Mouse (Mus musculus): ENCODE results near the gene Neb.
"Not testable (repeated sequence)": the region's sequence is repeated elsewhere in the genome, so short reads cannot be mapped to it uniquely, and the experiment has no call there.

Neb gene

GRCm38 (mm10) chr2:52176537-52176936 lies 201.7 kb downstream of the Neb start:
- DNase-seq, result no peak

GRCm38 (mm10) chr2:52174951-52175350 lies 203.3 kb downstream of the Neb start:
- no peak for DNase-seq

GRCm38 (mm10) chr2:52169243-52170005 lies 208.8 kb downstream of the Neb start:
- no peak for DNase-seq

GRCm38 (mm10) chr2:52153064-52153463 lies 225.2 kb downstream of the Neb start:
- DNase-seq, result no peak

GRCm38 (mm10) chr2:52133351-52133750 lies 244.9 kb downstream of the Neb start:
- no peak for DNase-seq

- DNase-seq, result not testable (repeated sequence)
These were observed 246.9 kb downstream of the Neb start for GRCm38 (mm10) chr2:52131370-52131769.

- DNase-seq, result no peak
These were observed 264.2 kb downstream of the Neb start for GRCm38 (mm10) chr2:52114086-52114485.
